Mouse (Mus musculus) cerebellum, postnatal 14 days (tissue): ENCODE measurements around the gene Hilpda.

Experiments
- DNase-seq, 2 experiments: peaks; one replicate each; pipeline ENCODE4 v3.0.0; 2021; ENCODE audit warnings: mixed read lengths in 2 of 2

Gene Hilpda

GRCm38 (mm10) chr6:29272312-29273072, at the start of gene Hilpda:
Gene Hilpda (plus strand): TSS chr6:29272488.
- DNase-seq: peak; percentile 90 to 91

DNA sequence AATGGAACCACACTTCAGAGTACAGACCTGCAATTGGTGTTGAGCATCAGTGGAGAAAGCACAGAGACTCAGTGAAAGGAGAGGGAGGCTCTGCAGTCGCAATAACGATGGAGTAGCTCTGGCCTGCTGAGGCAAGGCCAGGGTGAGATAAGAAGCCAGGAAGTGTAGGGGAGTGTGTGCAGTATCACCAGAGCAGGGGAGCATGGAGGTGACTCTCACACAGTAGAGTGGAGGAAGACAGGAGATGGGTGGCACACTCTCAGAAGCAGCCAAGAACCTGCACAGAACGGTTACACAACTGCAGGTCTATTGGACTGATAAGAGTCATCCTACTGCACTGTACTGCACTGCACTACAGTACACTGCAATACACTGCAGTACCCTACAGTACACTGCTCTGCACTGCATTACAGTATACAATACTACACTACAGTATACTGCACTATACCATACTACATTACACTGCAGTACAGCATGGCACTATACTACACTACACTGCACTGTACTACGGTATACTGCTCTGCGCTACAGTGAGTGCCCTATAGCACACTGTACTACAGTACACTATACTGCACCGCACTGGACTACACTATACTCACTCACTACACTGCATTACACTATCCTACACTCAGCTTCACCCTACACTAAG, 42.9 kb upstream of the Hilpda start:
- no peak for DNase-seq

GRCm38 (mm10) chr6:29230386-29230785, 41.9 kb upstream of the Hilpda start:
- no peak for DNase-seq

GRCm38 (mm10) chr6:29231799-29232198, 40.5 kb upstream of the Hilpda start:
- no peak for DNase-seq

GRCm38 (mm10) chr6:29232321-29232720, 40.0 kb upstream of the Hilpda start:
- no peak for DNase-seq

DNA sequence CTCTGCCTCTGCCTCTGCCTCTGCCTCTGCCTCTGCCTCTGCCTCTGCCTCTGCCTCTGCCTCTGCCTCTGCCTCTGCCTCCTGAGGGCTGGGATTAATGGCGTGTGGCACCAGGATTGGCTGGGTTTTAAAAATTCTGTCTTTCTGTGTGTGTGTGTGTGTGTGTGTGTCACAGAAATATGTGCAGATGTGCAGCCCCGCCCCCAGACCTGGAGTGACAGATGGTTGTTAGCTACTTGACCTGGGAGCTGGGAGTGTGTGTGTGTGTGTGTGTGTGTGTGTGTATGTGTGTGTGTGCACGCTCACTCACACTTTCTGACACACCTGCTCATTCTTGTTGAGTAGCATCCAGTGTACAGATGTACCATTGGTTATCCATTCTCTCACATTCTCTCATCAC, 38.6 kb upstream of the Hilpda start:
- DNase-seq: no peak

DNA sequence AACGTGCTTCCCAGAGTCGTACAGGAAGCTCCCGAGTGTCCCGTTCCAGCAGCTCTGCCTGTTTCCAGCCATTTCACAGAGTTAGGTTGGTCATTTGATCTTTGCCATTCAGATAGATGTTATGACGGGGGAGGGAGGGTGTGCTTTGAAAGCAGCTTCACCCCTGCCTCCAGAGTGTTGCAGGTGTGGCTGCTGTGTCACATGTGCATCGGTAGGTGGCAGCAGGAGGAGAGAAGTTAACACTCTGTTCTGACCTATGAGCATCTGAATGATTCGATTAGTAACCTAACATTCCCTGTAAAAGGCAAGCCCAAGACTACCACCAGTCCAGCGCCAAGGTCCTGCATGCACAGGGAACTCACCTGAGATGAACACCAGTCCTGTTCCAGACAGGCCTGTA, 38.0 kb upstream of the Hilpda start:
- no peak for DNase-seq

DNA sequence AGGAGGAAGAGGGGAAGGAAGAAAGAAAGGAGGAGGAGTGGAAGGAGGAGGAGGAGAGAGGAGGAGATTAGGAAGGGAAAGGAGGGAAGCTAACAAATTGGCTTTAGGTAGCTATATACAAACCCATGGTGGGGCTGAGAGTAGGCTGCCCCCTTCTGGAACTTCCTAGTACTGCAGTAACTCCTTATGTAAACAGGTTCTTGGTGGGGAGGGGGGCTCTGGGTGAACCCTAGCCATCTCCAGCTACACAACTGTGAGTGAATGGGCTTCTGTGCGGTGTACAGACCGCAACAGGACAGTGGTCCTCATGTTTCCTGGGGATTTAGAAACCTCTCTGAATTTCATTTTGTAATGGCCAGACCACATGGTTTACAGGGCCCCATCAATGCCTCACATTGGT, 31.5 kb upstream of the Hilpda start:
- peak; percentile 54 to 70 for DNase-seq

DNA sequence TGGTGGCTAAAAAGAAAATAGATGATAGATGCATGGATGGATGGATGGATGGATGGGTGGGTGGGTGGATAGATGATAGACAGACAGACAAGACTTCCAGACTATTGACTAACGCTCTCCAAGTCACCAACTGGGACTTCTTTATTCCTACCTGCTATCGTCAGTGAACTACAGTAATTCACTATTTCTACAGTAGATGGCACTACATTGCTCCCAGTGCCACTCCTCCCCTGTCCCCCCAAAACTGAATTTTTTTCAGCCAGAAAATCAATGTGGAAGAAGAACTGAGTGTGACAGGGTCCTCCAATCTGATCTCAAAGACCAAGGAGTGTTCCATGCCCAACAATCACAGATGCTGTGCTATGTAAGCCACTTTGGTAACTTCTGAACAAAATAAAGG, 30.6 kb upstream of the Hilpda start:
- no peak for DNase-seq

DNA sequence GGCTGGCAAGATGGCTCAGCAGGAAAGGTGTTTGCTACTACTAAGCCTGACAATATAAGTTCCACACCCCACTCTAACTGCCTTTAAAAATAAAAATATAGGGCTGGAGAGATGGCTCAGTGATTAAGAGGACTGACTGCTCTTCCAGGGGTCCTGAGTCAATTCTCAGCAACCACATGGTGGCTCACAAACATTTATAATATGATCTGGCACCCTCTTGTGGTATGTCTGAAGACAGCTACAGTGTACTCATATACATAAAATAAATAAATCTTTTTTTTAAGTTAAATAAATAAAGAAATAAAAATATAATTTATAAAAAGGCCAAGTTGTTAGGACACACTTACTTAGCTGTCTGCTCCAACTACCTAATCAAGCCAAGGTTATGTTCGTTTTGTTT, 30.0 kb upstream of the Hilpda start:
- DNase-seq: no peak

DNA sequence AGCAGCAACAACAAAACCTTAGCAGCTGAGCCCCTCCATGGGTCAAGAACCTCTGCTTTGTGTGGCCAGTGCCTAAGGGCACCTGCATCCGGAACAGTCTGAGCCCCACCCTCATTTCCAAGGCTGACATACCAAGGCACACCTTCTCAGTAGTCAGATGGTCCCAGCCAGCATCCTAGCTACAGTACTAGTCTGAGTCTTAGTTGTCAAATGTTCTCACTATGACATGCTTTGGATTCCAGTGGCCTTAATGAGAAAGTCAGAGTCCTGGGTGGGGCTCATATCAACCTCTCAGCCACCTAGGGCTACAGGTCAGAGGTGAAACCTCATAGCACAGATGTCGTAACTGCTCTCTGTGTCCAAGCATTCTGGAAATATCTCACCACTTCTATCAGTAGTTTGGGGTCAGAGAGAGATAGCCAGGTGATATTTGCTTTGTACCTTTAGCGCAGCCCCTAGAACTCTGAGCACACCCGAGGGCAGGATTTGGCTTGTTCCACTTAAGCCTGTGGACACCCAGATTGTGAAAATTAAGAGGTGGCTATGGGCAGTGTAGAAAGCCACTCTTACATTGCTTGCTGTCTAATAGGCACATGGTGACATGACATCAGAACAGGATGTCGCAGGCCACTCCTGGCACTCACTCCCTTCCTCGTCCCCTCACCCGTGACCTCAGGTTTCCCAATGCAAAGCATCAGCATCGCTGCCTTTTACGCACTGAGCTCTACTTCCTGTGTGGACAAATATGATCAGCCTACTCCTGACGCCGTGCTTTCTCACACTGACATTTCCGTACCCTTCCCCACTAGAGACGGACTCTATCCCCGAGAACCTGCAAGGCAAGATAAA, 26.8 kb upstream of the Hilpda start:
- DNase-seq: no peak

- DNase-seq: no peak
These were observed 26.1 kb upstream of the Hilpda start for GRCm38 (mm10) chr6:29246183-29246582.

DNA sequence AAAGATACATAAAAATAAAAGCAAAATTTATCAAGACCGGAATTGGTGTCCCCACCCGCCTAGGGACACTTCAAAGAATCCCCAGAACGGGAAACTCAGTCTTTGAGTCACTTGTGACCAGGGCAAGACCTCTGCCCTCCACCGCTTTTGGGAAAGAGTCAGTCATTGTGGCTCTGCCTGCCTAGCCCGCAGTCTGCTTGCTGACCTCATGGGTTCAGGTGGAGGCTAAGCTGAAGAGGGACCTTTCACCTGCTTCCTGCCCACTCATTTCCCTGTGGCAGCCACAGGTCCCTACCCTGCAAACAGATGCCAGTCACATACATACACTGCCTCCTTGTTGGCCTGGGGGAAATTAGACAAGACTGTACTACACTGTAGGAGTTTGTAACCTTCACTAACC, 25.7 kb upstream of the Hilpda start:
- DNase-seq: no peak

DNA sequence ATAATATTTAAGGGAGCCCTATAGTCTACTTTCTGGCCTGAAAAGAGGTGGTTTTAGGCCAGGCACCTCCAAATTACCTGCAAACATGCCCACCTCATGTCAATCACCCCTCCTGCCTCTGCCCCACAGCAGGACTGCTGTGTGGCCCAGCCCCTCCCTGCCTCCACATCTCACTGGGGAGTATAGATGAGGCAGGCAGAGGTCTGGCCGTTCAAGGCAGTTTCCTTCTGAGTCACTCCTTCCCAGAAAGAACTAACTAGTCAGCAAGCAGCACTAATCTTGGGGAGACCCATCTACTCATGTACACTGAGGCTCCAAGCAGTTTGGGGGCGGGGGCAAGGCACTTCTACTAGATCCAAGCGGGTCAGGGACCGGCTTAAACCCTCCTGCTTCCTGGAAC, 25.2 kb upstream of the Hilpda start:
- DNase-seq: no peak

- DNase-seq: no peak
These were observed 12.9 kb upstream of the Hilpda start for GRCm38 (mm10) chr6:29259418-29259817.

GRCm38 (mm10) chr6:29261831-29262230, 10.5 kb upstream of the Hilpda start:
- DNase-seq: peak in 1 of 2 experiments; percentile 9

- DNase-seq: peak; percentile 71 to 74
These were observed 8.4 kb upstream of the Hilpda start for GRCm38 (mm10) chr6:29263650-29264455.

- DNase-seq: no peak
These were observed 7.9 kb upstream of the Hilpda start for GRCm38 (mm10) chr6:29264456-29264781.

GRCm38 (mm10) chr6:29266936-29267335, 5.4 kb upstream of the Hilpda start:
- no peak for DNase-seq

DNA sequence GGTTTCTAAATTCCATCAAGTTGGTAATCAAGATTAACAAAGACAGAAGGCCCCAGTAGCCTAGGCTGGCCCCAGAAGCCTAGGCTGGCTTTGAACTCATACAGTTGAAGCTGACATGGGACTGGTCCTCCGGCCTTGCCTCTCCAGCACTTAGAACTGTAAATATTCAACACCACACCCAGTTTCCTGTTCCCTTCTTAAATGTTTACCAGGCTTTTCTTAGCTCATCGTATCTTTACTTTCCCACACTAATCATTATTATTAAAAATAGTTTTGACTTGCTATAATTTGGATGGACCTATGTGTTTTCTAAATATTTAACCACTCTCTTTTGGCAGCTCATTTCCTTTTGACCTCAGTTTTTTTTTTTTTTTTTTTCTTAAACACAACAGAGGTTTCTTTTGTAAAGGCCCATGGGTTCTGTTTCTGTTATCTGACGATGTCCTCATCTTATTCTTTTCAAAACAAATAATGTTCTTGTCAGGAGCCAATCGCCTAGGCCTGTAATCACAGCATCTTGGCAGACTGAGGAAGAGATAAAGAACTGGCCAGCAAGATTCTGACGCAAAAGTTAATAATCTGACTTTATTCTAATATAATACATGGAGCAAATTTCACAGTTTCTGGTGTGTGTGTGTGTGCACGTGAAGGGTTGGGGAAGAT, 3.2 kb upstream of the Hilpda start:
- DNase-seq: no peak

DNA sequence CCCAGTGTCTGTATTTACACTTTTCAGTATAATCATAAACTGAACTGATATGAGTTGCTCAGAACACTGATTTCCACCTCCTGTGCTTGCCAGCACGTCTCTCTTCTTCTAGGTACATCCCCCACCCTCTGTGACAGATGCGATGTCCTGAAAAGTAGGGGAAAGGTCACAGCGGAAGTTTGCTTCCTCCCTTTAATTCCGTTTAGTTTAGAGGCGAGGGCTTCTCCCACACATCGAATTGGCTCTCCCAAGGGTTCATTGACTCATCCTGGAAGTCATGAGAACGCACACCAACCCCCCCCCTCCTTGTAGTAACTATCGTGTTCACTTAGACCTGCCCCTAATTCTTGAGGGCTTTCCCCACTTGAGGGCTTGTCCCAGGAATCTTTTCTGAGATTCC, 1.3 kb upstream of the Hilpda start:
- no peak for DNase-seq

GRCm38 (mm10) chr6:29276746-29277145, 4.5 kb downstream of the Hilpda start:
- no peak for DNase-seq
